Mouse (Mus musculus): Measurements from ENCODE around the gene Brd2.
"Not testable (repeated sequence)": the region's sequence is repeated elsewhere in the genome, so short reads cannot be mapped to it uniquely, and the experiment has no call there.

The Brd2 gene

DNA sequence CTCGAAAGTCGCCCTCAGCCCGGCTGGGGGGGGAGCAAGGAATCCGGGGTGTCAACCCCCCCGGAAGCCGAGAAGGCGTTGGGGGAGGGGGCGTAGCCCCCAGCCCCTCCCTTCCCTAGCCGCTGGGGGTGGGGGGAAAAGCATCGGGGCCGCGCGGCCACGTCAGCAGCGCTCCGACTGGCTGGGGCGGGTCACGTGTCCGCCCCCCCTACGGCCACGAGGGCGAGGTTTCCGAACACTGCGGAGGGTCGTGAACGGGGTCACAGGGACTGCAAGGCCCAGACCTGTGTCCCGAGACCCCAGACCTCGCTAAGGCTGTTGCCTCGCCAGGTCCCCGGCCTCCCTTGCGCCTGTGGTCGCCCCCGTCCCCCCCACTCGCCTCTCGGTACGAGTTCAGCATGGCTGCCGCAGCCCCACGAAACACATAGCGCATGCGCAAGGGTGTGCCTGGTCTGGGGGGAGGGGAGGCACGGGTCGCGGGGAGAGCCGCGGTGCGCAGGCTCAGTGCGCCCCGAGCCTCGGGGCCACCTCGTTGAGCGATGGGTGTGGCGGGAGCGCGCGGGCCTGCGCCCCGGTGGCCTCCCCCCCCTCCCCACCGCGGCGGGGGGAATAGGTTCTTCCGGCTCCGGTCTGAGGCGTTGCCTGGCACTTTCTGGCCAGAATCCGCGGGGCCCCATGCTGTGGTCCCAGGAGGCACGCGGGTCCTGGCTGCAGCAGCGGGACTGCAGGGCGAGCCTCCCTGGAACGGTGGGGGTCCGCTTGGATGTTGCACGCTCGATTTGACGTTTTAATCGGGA lies at the start of gene Brd2:
Gene Brd2, minus strand, starts transcription at position 447 of the 797 bp plus-strand sequence.
- DNase-seq (ENCODE audit: low spot score): peak; percentile 97

DNA sequence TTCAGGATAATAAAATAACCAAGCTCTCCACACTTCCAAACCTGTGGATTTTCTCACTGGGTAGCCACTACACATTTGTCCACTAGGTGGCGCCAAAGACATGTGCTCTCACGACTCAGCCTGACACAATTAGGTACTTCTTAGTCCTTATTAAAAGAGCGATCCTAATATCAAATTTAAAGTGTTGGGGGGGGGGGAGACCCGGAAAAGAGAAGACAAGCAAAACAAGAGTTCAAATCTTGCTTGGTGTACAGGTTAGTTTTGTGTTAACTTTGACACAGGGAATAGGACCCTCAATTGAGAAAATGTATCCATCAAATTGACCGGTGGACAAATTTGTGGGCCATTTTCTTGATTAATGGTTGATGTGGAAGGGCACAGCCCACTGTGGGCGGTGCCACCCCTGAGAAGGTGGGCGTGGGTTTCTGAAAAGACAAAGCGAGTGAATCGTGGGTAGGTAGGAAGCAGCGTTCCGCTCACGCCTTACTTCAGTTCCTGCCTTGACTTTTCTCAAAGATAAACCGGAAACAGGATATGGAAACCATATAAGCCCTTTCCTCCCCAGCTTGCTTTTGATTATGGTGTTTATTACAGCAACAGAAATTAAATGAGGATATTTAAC lies 48.6 kb upstream of the Brd2 start:
- DNase-seq (ENCODE audit: low spot score): peak; percentile 44

DNA sequence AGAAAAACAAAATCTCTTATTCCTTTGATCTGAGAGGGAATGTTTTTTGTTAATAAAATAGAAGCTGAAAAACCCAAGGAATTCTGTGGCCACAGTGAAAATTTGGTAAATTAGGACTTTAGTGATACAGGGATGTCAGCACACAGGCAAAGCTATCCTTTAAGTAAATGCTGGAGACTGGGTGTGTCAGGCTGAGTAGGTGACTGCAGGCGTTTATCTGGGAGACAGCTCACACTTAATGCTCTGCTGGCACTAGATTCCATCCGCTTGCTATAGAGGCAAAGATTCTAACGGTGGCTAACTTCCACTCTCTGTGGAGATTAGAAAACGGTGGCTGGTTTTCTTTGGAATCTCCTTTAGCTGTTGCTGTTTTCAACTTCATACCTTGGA lies 48.0 kb upstream of the Brd2 start:
- no peak for DNase-seq (ENCODE audit: low spot score)

DNA sequence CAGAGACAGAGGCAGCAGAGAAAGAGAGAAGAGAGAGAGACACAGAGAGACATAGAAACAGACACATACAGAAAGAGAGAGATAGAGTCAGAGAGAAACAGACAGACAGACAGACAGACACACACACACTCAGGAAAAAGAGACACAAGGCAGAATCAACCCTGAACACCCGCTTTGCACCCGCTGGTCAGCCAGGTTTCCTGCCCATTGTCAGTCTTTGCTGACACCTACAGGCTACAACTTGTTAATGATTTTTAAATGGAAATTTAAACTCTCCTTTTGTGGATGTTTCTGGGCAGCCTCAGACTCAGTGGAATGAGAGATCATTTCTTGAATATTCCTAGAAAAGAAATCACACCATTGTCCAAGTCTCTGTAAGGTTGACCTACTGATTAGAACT lies 46.8 kb upstream of the Brd2 start:
- no peak for DNase-seq (ENCODE audit: low spot score)

- no peak for DNase-seq (ENCODE audit: low spot score)
Measured at GRCm38 (mm10) chr17:34165033-34165730, 42.7 kb upstream of the Brd2 start.

DNA sequence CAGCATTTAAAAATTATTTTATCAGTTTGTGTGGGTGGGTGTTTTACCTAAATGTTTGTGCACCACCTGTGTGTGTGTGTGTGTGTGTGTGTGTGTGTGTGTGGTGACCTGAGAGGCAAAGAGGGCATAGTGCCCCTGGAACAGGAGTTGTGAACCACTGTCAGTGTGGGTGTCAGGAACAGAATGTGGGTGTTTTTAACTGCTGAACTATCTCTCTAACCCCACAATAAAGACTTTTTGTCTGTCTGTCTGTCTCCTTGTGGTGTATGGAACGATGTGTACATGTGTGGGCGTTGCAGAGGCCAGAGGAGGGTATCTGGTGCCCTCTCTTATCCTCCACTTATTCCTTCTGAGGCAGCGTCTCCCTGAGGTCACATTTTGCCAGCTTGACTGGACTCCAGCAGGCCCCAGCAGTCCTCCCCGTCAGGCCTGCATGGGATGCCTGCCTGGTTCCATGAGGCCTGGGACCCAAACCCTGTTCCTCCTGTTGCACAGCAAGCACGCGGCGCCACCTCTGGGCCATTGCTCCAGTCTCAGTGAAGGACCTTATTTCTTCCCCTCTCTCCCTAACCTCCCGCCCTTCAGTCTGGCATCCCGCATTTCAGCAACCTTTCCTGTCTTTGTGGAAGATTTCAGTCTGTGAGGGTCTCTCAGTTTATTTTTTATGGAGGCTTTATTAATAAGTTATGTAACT lies 41.9 kb upstream of the Brd2 start:
- DNase-seq (ENCODE audit: low spot score): no peak

- DNase-seq (ENCODE audit: low spot score): no peak
Measured at GRCm38 (mm10) chr17:34155534-34155933, 33.1 kb upstream of the Brd2 start.

GRCm38 (mm10) chr17:34152923-34153322 lies 30.5 kb upstream of the Brd2 start, which contains the start of gene H2-DMb1:
TSS of gene H2-DMb1 (plus strand) at chr17:34153072.
- DNase-seq (ENCODE audit: low spot score): no peak

DNA sequence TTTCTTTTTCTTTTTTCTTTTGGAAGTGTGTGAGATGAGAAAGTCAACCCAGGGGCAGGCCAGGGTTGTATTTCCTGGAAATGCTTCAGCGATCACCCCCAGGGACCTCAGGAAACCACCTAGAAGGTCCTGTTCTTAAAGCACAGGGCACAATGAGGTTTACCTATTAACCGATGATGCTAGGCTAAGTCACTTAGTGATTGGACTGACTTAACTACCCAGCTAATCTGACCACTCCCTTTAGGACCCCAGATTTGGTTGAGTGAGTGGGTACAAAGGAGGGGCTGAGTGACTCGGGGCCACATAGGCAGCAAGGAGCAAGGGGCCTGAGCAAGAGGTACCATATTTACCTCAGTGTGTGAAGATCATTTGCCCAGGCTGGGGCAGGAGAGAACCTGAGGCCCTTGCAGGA lies 22.5 kb upstream of the Brd2 start:
- no peak for DNase-seq (ENCODE audit: low spot score)

DNA sequence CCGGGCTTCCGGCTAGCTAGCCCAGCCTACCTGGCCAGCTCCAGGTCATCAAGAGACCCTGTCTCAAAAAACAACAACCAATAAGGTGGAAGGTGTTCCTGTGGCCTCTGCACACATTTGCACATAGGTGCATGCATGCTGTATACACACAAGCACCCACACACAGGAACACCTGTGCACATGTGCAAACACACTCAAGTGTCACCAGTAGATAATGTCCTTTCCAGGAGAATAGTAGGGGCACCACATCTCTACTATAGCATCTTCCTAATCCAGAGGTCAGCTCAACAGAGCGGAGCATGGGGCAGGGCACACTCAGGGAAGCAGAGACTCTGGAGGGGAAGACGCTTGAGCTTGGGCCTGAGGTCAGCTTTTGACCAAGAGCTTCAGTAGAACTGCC lies 21.8 kb upstream of the Brd2 start:
- DNase-seq (ENCODE audit: low spot score): not testable (repeated sequence)

GRCm38 (mm10) chr17:34143461-34143860 lies 21.0 kb upstream of the Brd2 start:
- no peak for DNase-seq (ENCODE audit: low spot score)

DNA sequence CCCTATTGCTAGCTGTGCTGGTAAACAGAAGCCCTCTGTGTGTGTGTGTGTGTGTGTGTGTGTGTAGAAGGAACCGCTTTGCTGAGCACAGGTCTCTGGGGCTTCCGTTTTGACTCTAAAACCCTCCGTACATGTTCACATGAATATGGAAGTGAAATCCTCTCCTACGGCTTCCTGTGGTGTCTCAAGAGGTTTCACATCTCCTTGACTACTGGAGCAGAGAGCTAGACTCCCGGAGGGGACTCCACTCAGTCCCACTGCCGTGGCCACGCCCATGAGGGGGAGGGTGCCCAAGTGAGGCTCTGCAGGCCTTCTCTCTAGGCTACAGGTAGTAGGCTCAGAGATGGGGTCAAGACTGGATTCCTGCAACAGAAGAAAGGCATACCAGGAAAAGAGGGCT lies 20.6 kb upstream of the Brd2 start, which contains the start of gene H2-DMb2:
Gene H2-DMb2, plus strand, starts transcription at position 275 of the 400 bp plus-strand sequence.
- no peak for DNase-seq (ENCODE audit: low spot score)

DNA sequence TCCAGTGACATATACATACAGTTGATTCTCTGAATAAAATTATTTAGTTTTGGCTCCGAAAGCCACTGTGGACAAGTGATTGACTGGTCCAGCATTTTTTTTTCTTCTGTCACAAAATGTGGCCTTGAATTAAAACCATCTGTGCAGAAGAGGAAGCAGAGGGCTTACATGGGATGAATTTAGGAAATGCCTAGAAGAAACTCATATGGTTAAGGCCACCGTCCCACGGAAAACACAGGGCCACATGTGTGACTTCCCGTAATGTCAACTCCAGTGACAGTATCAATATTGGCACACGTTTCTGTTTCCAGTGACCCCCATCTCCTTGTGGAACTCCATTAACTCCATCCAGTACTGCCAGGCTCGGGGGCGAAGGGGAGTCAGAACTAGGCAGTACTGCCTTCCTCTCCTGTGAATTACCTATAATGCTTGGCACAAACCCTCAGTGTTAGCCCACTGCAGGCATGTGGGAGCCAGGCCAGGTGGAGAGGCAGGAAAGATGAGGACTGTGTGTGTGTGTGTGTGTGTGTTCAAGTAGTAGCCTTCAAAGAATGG lies 20.1 kb upstream of the Brd2 start:
- no peak for DNase-seq (ENCODE audit: low spot score)

DNA sequence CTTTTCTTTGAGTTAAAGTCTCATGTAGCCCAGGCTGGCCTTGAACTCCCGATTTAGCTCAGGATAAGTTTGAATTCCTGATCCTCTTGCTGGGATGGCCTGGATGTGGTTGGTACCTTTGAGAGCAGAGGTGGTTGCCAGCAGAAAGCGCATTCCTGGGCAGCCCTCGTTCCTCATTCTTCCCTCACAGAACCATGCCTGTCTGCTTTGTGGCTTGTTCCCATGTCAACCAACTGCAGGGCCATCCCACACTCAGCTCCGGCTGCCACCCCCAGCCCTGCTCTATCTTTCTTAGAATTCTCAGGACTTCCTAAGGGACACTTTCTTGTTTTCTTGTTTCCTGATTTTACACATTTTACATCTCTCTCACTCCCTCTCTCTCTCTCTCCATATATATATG lies 19.0 kb upstream of the Brd2 start:
- no peak for DNase-seq (ENCODE audit: low spot score)

DNA sequence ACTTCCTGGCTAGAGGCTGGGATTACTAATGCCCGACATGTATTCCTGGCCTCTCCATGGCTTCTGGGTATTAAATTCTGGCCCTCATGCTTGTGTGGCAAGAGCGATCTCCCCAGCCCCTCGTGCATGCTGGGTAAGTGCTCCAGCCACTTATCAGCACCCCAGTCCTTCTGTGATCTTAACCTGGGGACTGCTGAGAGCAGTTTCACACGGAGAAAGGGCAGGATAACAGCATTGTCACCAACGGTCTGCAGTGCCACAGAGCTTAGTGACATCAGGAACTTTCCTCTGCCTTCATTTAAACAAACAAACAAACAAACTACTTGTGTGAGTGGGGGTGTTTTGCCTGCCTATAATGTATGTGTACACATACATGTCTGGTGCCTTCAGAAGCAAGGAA lies 17.8 kb upstream of the Brd2 start:
- DNase-seq (ENCODE audit: low spot score): no peak

GRCm38 (mm10) chr17:34139416-34139815 lies 17.0 kb upstream of the Brd2 start:
- DNase-seq (ENCODE audit: low spot score): peak; percentile 47

DNA sequence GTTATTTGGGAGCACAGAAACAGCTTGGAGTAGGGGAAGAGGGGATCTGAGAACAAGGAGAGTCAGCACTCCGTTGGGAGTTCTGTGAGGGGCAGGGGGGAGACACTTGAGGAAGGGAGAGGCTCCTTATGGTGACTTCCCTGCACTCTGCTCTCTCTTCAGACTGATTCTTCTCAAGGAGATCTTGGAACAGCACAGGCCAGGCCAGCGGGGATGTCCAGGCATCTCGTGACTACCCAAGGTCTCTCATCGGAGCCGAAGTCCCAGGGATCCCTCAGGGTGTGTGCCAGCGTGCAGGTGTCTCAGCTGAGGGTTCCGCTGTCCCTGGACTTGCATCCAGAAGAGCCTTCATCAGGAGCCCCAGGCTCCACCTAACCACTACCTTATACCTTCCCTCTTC lies 16.2 kb upstream of the Brd2 start:
- DNase-seq (ENCODE audit: low spot score): no peak

DNA sequence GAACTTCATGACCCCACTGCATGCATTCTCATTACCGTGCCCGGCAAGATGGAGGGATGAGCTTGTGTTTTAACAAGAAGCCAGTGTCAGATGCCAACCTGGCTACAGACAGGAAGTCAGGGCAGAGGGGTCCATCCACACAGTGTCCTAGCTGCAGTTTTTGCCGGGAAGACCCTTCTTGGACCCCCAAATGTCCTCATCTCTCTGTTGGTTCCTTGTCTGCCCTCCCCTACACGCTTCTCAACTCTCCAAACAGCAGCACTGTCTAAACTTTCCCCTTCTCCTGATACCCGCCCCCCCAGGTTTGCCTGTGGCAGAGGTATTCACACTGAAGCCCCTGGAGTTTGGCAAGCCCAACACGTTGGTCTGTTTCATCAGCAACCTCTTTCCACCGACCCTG lies 15.2 kb upstream of the Brd2 start:
- DNase-seq (ENCODE audit: low spot score): no peak

DNA sequence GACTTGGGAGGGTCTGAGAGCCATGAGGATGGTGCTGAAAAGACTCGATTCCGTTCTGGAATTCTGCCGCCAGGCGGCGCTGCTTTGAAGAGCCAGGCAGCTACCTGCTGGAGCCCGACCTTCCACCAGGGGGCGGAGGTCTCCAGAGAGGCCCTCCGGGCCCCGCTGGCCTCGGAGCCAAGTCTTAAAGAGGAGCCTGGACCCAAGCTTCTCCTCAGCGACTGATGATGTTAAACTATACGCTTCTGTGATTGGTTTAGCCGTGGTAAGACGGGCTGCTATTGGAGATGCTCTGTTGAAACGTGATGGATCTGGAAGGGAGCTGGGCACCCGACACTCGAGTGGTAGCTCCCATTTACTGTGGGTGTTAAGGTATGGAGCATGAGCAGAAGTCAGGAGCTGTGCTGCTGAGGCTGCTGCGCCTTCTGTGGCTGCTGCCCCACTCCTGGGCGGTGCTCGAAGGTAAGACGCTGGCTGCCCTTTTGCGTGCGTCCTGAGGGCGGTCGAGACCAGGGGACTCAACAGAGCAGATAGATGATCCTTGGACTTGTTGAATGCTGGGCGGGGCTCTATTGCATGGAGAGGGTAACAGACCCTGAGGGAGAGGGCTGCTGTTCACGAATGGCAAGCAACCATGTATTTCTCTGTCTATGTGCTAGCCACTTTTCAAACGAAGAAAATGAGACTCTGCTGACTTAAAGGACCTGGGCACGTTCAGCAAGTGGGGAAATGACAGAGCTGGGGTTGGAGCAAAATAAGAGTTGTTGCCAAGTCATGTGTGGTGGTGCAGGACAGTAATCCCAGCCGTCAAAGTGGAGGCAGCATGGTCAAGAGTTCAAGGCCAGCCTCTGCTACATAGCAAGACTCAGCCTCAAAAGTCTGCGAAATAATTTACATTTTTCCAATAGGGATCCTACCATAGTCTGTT lies 13.1 kb upstream of the Brd2 start:
- peak; percentile 94 for DNase-seq (ENCODE audit: low spot score)

GRCm38 (mm10) chr17:34134451-34134850 lies 12.0 kb upstream of the Brd2 start:
- DNase-seq (ENCODE audit: low spot score): no peak

DNA sequence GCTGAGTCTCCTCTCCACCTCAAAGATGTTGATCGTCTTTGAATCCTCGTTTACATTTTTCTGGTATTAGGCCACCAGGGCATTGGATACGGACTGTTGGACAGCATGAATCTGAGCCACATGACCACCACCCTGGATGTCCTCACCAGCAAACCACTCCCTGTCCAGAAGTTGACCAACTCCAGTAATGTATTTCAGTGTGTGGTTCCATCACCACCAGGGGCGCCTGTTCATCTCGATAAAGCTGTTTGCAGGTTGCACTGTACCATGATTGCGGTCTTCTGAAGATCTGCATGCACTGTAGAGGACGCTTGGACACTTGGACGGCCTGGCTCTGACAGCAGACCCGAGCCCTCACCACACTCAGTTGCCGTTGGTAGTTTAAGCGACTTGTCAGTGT lies 10.9 kb upstream of the Brd2 start:
- no peak for DNase-seq (ENCODE audit: low spot score)
